Mouse (Mus musculus): ENCODE data around the gene Irs4. TPM values are rescaled to one million over a fixed set of nuclear protein-coding genes. Genes with fewer than 3 reads are reported as not detected.

Irs4 gene
- not detected in 2 replicates for polyA plus RNA-seq (2016; fragmentation: Nextera tagmentation; extraction: Ambion mirVana)

GRCm38 (mm10) chrX:141724937-141725918 lies at the start of gene Irs4:
TSS of gene Irs4 (minus strand) at chrX:141725263.
- ATAC-seq (ENCODE audit: insufficient number of reproducible peaks, low FRiP score) = peak; percentile 39; the same call in 1 of the 2 replicates
- Histone ChIP-seq H3K36me3 (no peaks in the 10 kb centered on the region), H3K4me1 (replicated peaks) (0 out of 2 replicates have a peak, but pooled peaks cover 2% of the 10 kb centered on the region), H3K9ac (no peak within 1 kb of the TSS; the same call in 1 of the 2 replicates), H3K4me2 (peak within 1 kb of the TSS; percentile 82), H3K9me3 (replicated peaks) (no peaks in the 10 kb centered on the region; the same call in 1 of the 2 replicates), H3K4me3 (peak within 1 kb of the TSS; percentile 49), H3K27me3 (replicated peaks) (peaks cover 59% of the 10 kb centered on the region), H3K27ac (ENCODE audit: poor library complexity, severe bottlenecking) (no peak within 1 kb of the TSS)
- 19% methylated on average over 50 of the region's 51 CpGs for WGBS

- Histone ChIP-seq H3K4me3 (no peak overlapping the region), H3K36me3 (no peaks in the 10 kb centered on the region), H3K27ac (ENCODE audit: poor library complexity, severe bottlenecking) (no peak overlapping the region), H3K4me1 (replicated peaks) (no peaks in the 10 kb centered on the region), H3K9me3 (replicated peaks) (no peaks in the 10 kb centered on the region), H3K9ac (no peak overlapping the region), H3K27me3 (replicated peaks) (no peaks in the 10 kb centered on the region), H3K4me2 (no peak overlapping the region)
- no peak for ATAC-seq (ENCODE audit: insufficient number of reproducible peaks, low FRiP score)
- 52% methylated on average over 2 of the region's 2 CpGs for WGBS
Measured at GRCm38 (mm10) chrX:141750360-141750759, 25.3 kb upstream of the Irs4 start.

GRCm38 (mm10) chrX:141729570-141729969 lies 4.5 kb upstream of the Irs4 start:
- H3K9me3 ChIP-seq (replicated peaks) = no peaks in the 10 kb centered on the region
- H3K4me2 ChIP-seq = no peak overlapping the region
- WGBS = 51% methylated on average over 5 of the region's 5 CpGs
- no peak overlapping the region for H3K9ac ChIP-seq
- H3K27ac ChIP-seq (ENCODE audit: poor library complexity, severe bottlenecking) = no peak overlapping the region
- no peaks in the 10 kb centered on the region for H3K4me1 ChIP-seq (replicated peaks)
- no peak overlapping the region for H3K4me3 ChIP-seq
- H3K36me3 ChIP-seq = no peaks in the 10 kb centered on the region
- H3K27me3 ChIP-seq (replicated peaks) = peaks cover 18% of the 10 kb centered on the region
- ATAC-seq (ENCODE audit: insufficient number of reproducible peaks, low FRiP score) = no peak

GRCm38 (mm10) chrX:141724391-141724891 lies 622 bp downstream of the Irs4 start:
- H3K4me1 ChIP-seq (replicated peaks) = 0 out of 2 replicates have a peak, but pooled peaks cover 2% of the 10 kb centered on the region
- H3K27ac ChIP-seq (ENCODE audit: poor library complexity, severe bottlenecking) = no peak overlapping the region
- H3K9ac ChIP-seq = no peak overlapping the region
- H3K9me3 ChIP-seq (replicated peaks) = no peaks in the 10 kb centered on the region; the same call in 1 of the 2 replicates
- peak overlapping the region; percentile 49 for H3K4me3 ChIP-seq
- ATAC-seq (ENCODE audit: insufficient number of reproducible peaks, low FRiP score) = no peak
- 17% methylated on average over 52 of the region's 52 CpGs for WGBS
- H3K4me2 ChIP-seq = peak overlapping the region; percentile 82
- peaks cover 64% of the 10 kb centered on the region for H3K27me3 ChIP-seq (replicated peaks)
- no peaks in the 10 kb centered on the region for H3K36me3 ChIP-seq

- Histone ChIP-seq H3K36me3 (no peaks in the 10 kb centered on the region), H3K27ac (ENCODE audit: poor library complexity, severe bottlenecking) (no peak overlapping the region), H3K4me2 (peak overlapping the region; percentile 82), H3K27me3 (replicated peaks) (peaks cover 64% of the 10 kb centered on the region), H3K4me3 (peak overlapping the region; percentile 49), H3K4me1 (replicated peaks) (0 out of 2 replicates have a peak, but pooled peaks cover 2% of the 10 kb centered on the region), H3K9ac (no peak overlapping the region), H3K9me3 (replicated peaks) (no peaks in the 10 kb centered on the region; the same call in 1 of the 2 replicates)
- WGBS = 21% methylated on average over 16 of the region's 16 CpGs
- no peak for ATAC-seq (ENCODE audit: insufficient number of reproducible peaks, low FRiP score)
Measured at GRCm38 (mm10) chrX:141723936-141724335, 1.1 kb downstream of the Irs4 start.

GRCm38 (mm10) chrX:141721725-141722124 lies 3.3 kb downstream of the Irs4 start:
- no peak for ATAC-seq (ENCODE audit: insufficient number of reproducible peaks, low FRiP score)
- H3K27me3 ChIP-seq (replicated peaks) = peaks cover 61% of the 10 kb centered on the region
- H3K4me3 ChIP-seq = peak overlapping the region; percentile 41
- no peak overlapping the region for H3K27ac ChIP-seq (ENCODE audit: poor library complexity, severe bottlenecking)
- no peaks in the 10 kb centered on the region; the same call in 1 of the 2 replicates for H3K9me3 ChIP-seq (replicated peaks)
- H3K4me2 ChIP-seq = peak overlapping the region; percentile 67
- no peaks in the 10 kb centered on the region for H3K36me3 ChIP-seq
- H3K4me1 ChIP-seq (replicated peaks) = 0 out of 2 replicates have a peak, but pooled peaks cover 2% of the 10 kb centered on the region
- 13% methylated on average over 33 of the region's 33 CpGs for WGBS
- H3K9ac ChIP-seq = no peak overlapping the region

Other genes with a start within 250 kb of the Irs4 start
- gene Col4a5, start 249.9 kb downstream of the Irs4 start, polyA plus RNA-seq (2016; fragmentation: Nextera tagmentation; extraction: Ambion mirVana) = 72.1 and 76.3 TPM in 2 replicates
- gene Gm15294, start 150.0 kb upstream of the Irs4 start, polyA plus RNA-seq (2016; fragmentation: Nextera tagmentation; extraction: Ambion mirVana) = not detected in 2 replicates